Mouse (Mus musculus): ENCODE results near the gene Klhl8. TPM values are rescaled to one million over a fixed set of nuclear protein-coding genes. Genes with fewer than 3 reads are reported as not detected.

The Klhl8 gene
- polyA plus RNA-seq, 1 experiment from 2014 or later = 8.5 TPM

Other genes with a start within 250 kb of the Klhl8 start
- 6.7 and 7.4 TPM in 2 replicates for gene Aff1, start 218.9 kb downstream of the Klhl8 start, polyA plus RNA-seq (2015; fragmentation: Nextera tagmentation; extraction: Ambion mirVana)
- 0.18 and 0.27 TPM in 2 replicates for gene Hsd17b13, start 66.2 kb upstream of the Klhl8 start, polyA plus RNA-seq (2015; fragmentation: Nextera tagmentation; extraction: Ambion mirVana)
- gene Hsd17b11, start 110.7 kb upstream of the Klhl8 start, polyA plus RNA-seq (2015; fragmentation: Nextera tagmentation; extraction: Ambion mirVana) = 2.8 and 3.3 TPM in 2 replicates
- 53.7 and 55.6 TPM in 2 replicates for gene Nudt9, start 135.0 kb upstream of the Klhl8 start, polyA plus RNA-seq (2015; fragmentation: Nextera tagmentation; extraction: Ambion mirVana)
- gene Gm17660, start 166.3 kb upstream of the Klhl8 start, polyA plus RNA-seq (2015; fragmentation: Nextera tagmentation; extraction: Ambion mirVana) = not detected in 2 replicates
- gene Sparcl1, start 202.5 kb upstream of the Klhl8 start, polyA plus RNA-seq (2015; fragmentation: Nextera tagmentation; extraction: Ambion mirVana) = 45.7 and 47.3 TPM in 2 replicates